Mouse (Mus musculus): ENCODE measurements around the gene Tmem170b.
"Not testable (repeated sequence)": the region's sequence is repeated elsewhere in the genome, so short reads cannot be mapped to it uniquely, and the experiment has no call there.

Tmem170b gene

DNA sequence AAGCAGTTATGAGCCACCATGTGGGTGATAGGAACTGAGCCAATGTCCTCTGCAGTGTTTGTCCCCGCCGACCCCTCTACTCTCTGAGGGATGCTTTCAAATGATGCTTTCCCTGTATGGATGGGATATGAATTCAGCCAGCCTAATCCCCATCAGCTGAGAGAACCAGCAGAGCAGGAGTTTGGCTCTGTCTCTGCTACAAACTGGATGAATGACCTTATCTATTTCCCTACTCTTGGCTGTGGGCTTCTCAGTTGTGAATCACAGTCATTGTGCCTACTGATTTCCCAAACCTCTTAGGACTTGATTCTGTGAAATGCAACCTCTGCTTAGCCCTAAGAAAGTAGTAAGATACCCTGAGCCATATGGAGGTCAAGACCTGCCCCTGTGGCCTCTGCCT is 64.2 kb downstream of the Tmem170b start:
- no peak for DNase-seq (ENCODE audit: low read depth, low spot score)

DNA sequence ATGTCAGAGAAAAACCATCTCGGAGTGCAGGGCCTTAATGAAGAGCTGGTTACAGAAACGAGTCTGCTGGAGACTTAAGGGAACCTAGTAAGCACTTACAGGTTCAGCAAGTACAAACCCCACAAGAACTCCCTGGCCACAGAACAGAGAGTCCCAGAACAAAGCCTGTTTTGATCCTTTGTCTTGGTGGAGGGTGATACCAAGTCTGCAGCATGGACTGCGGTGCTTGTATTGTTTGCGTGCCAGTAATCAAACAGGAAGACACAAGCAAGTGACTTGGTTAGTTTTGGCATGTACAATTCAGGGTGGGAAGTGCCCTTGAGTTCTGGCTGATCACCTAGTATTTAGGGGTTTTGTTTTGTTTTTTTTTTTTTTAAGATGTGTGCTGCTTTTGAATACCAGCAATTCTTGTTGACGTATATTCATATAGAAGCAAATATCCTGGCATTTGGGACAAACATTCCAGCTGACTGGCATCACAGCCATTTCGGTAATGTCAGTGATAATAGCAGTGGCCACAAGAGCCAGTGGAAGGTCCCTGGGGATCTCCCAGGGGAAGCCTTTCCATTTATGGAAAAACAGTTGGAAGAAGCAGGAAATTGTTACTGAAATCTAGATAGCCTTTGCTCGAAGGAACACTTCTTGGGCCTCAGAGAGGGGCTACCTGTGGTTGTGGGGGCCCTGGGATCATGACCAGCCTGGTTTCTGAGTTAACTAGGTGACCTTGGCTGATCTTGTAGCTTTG is 64.9 kb downstream of the Tmem170b start:
- DNase-seq (ENCODE audit: low read depth, low spot score): peak; percentile 26

DNA sequence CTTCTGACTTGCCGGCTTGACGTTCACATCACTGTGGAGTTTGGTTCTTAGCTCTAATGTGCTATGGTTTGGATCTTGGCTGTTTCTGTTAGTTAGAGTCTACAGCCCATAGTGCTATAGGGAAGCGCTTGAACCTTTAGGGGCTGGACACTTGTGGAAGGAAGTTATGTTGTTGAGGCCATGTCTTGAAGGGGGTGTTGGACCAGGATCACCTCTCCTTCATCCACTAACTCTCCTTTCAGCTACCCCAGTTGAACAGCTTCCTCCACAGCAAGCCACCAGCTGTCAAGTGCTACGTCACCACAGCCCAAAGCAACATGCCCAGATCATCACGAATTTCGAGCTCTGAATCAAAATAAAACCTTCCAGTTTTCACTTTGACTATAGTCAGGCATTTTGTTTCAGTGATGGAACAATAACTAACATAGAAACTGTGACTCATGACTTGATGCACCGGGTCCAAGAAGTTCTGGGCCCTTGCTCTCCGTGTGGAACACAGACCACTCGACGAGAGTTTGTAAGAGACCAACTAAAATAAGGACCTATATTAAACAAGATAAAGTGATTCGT is 65.5 kb downstream of the Tmem170b start:
- DNase-seq (ENCODE audit: low read depth, low spot score): no peak

DNA sequence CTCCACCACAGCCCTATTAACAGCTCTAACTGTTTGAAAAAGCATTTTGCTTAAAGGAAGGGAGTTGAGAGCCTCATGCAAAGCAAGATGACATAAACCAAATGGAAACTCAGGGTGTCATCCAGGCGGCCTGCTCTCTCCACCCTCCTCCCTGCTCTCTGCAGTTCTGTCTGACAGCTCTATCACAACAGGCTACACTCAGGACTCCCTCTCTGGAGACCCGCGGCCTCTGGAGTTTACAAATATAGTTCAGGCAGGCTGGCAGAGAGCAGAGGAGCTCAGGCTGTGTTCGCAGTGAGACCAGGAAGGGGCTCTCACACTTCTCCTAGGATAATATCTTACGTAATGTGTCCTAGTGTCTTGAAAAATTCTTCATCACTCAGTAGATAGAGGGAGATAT is 67.2 kb downstream of the Tmem170b start:
- DNase-seq (ENCODE audit: low read depth, low spot score): not testable (repeated sequence)

DNA sequence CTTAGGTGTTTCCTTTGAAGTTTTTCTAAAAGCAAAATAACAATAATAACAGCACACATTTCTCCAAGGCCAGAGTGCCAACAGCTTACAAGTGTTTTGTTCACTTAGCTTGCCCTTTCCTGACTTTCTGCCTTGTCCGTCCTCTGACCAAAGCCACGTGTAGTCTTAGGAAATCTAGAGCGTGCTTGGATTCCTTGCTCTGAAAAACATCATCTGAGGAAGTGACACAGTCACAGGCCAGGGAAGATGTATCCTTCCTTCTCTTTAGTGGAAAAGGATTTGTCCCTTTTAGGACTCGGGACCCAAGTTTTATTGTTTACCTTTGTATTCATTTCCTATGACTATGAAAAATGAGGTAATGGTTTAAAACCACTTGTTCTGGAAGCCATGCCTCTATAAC is 67.8 kb downstream of the Tmem170b start:
- no peak for DNase-seq (ENCODE audit: low read depth, low spot score)

DNA sequence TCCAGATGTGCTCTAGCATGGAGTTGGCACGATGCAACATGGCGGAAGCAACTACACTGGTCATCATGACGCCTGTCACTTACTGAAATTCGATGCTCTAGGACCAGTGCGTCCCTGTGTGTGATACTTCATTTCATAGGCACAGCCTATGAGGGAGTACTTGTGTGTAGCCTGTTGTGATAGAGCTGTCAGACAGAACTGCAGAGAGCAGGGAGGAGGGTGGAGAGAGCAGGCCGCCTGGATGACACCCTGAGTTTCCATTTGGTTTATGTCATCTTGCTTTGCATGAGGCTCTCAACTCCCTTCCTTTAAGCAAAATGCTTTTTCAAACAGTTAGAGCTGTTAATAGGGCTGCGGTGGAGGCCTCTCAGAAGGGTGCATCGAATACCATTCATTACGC is 68.9 kb downstream of the Tmem170b start:
- DNase-seq (ENCODE audit: low read depth, low spot score): not testable (repeated sequence)

DNA sequence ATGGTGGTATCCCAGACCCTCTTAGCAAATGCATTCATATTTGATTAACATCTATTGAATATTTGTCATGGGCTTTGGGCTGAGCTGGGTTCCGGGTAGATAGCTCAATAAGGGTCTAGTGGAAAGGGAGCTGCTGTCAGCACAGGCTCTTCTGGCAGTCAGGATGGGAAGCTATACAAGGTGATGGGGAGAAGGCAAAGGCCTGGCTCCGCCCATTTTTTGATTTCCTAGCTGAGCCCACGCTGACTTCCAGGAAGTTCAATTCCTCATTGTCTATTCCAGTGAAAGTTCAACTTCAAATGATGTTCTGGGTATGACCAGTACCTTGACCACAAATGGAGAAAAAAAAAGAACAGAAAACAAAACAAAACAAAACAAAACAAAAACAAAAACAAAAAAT is 69.8 kb downstream of the Tmem170b start:
- DNase-seq (ENCODE audit: low read depth, low spot score): no peak

DNA sequence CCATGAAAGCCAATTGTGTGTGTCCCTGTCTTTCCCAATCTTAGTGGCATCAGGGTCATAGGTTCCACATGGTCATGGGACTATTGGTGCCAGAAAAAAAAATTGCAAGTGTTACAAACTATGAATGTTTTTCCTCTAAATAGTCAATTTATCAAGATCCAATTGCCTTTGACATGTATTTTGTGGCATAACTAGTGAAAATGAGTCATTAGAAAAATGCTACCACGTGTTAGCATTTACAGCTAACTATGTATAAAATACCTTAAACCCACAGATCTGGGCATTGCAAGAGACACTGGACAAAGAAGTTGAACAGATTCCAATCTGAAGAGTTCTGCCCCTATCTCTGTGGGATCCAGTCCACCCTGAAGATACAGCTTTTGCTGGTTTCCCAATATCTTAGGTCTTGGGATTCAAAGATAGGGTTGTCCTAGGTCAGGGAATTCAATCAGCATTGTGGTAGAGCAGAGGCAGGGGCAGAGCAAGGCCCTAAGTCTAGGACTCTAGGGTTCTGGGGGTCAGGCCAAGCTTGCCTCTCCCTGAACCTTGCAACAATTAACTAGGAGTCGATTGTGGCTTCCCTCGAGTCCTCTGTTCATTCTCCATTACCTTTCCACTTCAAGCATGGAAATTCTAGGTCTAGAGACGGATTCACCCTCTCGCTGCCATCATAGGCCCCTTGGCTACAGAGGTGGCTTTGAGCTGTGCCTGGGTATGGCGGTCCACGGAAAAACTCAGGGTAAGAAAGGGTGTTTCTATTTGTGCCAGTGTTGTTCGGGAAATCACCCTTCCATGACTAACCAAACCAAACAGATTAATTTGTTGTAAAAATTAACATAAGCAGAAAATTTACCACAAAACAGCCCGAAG is 70.5 kb downstream of the Tmem170b start:
- no peak for DNase-seq (ENCODE audit: low read depth, low spot score)

DNA sequence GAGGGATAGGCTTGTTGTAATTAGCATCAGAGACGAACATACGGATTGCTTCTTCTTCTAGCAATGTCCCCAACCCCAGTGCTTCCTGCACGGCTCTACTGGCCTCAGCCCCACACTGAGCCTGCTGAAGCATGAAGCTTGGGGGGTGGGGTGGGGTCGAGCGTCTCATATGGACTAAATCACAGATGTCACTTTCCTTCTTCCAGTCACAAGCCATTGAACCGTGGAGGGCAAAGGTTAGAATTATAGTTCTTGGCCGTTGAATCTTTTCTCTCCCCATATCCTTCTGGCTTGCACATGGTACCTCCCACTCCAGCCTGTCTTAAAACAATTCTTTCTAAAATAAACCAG is 71.1 kb downstream of the Tmem170b start:
- DNase-seq (ENCODE audit: low read depth, low spot score): no peak

DNA sequence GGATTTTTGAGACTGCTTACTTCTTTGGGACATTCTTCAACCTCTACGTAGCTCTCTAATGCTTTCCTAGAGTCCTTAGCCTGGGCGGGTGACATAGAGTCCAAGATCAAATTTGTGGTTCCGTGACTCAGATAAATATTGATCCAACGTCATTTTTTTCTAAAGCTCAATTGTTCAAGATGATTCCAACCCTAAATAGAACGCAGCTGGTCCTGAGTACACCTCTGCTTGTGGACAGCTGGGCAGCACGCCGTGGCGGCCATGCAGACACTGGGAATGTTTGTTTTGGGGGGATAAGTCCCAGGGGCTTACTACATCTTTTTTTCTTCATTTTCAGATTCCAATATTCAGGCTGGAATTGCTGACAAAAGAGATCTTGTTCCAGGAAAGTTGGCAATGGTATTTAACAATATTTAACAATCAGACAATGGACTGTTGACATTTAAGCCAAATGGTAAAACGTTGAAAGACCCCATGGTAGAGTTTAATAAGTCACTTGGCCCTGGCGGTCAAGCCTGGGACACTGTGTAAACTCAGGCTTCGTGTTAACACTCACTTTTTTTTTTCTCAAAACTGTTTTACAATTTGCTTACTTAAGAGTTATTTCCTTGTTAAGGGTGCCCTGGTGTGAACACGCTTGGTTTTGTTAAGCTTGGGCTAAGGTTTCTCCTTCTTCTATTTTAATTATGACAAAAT is 75.3 kb downstream of the Tmem170b start:
- DNase-seq (ENCODE audit: low read depth, low spot score): no peak

DNA sequence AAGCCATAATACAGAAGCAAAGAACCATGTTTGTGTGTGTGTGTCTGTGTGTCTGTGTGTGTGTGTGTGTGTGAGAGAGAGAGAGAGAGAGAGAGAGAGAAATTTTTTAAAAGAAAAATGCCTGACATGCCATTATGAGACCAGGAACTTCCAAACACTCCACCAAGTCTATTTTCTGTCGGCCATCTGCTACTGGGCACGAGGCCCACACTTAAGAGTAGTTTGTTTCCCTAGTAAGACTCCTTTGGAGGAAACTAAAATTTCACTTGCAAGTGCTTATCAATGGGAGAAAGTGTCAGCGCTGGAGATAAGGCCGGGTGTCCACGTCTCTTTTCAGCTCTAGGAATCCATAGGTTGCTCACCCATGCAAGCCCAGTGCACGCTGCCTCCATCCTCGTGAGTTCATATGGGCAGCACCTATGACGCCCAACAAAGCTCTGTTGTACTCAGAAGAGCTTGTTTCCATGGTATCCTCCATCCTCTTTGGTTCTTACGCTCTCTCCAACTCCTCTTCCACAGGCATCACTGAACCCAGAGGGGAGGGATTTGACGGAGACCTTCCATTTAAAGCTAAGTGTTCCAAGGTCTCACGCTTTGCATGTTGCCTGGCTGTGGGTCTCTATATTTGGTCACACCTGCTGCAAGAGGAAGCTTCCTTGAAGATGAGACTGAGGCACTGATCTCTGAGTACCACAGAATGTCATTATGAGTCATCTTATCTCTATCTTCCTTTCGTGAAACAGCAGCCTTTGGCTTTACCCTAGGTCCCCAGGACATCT is 76.8 kb downstream of the Tmem170b start:
- DNase-seq (ENCODE audit: low read depth, low spot score): peak; percentile 74

DNA sequence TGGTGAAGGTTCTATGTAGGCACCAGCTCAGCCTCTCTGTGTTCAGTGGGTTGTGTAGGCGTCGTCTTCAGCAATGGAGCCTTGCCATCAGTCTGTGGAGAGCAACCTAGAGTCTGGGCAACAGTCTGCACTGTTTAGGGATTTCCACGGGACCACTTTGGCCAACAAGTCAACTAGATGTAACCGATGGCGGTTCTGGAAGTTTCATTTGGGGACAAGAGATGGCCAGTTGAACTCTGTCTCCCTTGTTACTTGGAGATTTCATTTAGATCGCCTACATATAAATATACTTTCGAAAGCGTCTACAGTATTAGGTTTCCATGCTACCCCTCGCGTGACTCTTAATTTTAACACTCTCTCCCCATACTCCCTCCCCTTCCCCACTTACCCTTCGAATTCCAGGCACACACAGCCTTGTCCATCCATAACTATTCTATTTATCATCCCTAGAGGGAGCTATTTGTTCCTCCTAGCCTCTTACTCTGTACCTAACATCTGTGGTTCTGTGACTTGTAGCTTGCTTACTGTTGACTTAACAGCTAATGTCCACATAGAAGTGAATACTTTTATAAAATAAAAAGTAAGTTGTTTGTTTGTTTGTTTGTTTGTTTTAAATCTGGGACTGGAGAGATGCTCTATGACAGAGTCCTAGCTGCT is 77.8 kb downstream of the Tmem170b start:
- no peak for DNase-seq (ENCODE audit: low read depth, low spot score)

DNA sequence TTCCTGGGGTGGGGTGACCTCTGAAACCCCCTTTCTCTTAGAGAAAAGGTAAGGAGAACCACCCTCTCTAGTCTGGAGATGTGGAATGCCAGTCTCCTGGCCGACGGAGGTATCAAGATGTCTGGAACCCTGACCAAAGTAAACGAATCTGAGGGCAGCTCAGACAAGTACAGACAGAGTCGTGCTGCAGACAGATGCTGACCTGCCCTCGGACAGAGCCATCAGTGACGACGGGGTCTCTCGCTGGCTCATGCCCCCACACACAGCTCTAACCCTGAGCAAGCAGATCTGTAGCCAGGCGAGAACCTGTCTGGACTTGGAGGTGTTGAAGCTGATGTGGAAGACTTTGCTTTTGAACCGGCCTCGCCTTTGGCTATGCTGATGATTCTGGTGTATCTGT is 79.8 kb downstream of the Tmem170b start:
- DNase-seq (ENCODE audit: low read depth, low spot score): no peak

DNA sequence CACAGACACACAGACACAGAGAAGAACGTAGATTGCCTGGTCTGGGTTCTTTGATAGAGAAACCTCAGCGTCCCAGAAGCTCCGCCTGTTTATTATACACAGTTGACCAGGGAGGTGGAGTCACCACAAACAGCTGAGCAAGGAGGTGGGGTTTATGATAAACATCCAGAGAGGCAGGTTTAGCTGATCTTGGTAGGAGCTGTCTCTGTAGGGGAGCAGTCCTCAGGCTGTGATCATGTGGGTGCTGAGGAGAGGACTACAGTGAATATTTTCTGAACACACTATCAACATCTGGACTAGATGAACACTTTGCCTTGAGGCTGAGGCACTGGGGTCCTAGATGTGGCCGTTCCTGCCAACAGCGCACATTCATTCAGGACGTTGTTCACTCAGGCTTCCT is 83.3 kb downstream of the Tmem170b start:
- DNase-seq (ENCODE audit: low read depth, low spot score): no peak

DNA sequence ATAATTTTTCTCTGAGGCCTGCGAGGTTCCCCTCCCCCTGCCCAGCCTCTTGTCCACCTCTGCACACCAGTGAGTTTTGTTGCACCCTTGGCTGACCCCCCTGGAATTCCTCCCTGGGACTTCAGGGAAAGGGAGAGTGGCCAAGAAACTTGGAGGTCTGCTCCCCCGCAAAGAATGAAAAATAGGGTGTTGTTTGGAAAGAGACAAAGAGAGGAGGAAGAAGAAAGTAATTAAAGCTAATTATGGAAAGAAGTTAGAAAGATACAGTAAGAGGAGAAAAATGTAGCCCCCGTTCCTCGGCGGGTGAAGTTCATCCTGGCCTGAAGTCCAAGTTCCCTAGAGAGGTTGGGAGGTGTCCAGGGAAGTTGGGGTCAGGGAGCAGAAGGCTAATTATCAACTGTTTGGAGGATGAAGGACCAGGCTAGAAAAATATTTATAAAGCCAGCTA is 83.9 kb downstream of the Tmem170b start:
- DNase-seq (ENCODE audit: low read depth, low spot score): no peak
